Mouse (Mus musculus) retina, adult 2 months (tissue): ENCODE results near the gene Fchsd2.

Experiments used
- DNase-seq: peaks from one replicate; pipeline ENCODE4 v3.0.0-alpha.2; 2012; ENCODE audit warnings: low read depth, low spot score

Fchsd2 gene

DNA sequence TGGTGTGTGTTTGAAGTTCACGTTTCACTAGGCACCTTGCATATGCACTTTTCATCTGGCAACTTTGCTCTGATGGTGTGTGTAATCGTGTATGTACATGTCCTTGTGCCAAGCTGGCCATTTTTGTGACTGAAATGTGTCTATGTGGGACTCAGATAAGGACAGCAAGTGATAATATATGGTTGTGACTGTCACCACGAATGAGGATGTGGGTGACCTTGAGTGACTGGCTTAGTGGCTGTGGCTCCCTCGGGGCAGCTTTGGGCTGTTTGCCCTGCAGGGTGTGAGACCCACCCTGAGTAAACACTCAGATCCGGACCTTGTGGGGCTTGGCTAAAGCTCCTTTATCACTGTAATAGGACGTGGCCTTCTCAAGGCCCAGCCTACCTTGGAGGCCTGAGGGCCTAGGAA is 223.9 kb downstream of the Fchsd2 start:
- DNase-seq: no peak

DNA sequence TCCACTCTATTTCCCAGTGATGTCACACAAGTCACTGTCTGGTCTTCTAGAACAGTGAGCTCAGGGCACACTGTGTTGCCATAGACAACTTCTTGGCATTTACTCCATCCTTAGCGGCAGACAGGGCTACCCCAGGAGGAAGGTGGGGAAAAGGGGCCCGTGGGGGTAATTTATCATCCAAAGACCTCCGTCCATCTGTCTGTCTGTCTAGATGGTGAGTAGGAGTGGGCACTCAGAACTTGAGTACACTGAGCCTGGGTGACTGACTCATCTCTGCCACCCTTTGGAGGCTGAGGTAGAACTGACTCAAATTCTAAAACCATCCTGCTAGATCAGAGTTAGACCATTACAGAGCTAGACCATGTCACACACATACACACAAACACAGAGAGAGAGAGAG is 224.4 kb downstream of the Fchsd2 start, which contains the start of gene Stard10:
Gene Stard10, plus strand, starts transcription at position 73 of the 400 bp plus-strand sequence.
- no peak for DNase-seq

DNA sequence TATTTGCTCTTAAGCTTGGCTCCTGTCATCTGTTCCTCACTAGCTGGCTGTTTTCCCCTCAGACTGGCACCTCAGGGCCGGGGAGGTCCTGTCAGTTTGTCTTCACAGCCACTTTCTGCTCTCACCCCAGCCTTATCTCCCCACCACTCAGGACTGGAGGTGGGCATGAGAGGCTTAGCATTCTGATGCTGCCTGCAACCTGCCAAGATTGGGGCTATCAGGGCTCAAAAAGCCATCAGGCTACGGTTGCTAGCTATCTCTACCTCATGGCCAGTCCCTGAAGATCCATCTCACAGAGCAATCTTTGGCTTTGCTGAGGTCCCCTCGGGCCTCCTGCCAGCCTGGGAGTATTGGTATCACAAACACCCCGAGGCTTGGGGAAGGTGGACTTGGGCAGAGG is 226.2 kb downstream of the Fchsd2 start:
- no peak for DNase-seq

DNA sequence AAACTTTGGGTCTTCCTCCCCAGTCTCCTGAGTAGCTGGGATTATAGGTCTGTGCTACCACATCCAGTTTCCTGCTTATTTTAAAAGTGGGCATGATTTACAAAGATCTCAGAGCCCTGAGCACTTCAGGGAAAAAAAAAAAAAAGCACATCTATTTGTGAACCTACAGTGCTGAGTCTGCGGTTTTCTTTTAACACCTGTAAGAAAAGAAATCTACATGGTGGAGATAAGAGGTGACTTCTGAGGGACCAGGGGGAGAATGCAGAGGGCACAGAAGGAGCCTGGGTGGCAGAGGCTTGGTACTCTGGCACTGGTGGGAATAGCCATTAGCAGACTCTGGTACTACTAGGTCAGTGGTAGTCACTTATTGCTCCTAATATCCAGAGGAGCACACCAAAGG is 227.1 kb downstream of the Fchsd2 start:
- no peak for DNase-seq

DNA sequence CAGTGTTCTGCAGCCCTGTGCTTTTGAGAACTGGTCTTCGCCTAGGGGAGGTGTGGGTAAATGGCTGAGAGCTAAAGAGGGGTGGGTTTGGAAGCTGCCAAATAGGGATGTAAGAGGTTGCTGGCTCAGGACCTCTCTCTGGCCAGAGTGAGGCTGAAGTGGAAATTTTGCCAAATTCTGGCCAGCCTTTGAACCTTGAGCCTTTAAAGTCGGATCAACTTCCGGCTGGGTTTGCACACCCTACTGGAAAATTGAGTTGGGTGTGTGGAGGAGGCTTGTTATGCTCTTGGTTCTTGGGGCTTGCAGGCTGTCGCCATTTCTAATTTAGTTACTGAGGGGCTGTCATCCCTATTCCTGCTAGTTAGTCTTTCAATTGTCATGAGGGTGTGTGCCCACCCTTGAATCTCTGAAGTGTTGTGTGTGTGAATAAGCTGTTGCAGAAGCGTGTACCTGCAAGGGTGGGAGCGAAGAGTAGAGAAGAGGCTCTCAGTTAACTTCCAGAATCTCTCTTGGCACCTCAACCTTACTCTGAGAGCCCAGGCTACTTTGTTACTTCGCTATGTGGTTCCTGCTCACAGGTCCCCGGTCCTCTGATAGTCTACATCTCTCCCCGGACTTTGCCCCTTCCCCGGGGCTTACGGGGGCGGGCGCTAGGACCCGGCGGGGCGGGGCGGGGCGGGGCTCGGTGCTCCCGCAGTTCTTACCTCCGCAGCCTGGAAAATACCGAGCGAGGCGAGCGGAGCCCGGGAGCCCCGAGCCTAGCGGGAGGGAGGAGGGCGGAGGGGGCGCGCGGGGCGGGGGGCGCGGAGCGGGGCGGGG is 227.9 kb downstream of the Fchsd2 start:
- no peak for DNase-seq

DNA sequence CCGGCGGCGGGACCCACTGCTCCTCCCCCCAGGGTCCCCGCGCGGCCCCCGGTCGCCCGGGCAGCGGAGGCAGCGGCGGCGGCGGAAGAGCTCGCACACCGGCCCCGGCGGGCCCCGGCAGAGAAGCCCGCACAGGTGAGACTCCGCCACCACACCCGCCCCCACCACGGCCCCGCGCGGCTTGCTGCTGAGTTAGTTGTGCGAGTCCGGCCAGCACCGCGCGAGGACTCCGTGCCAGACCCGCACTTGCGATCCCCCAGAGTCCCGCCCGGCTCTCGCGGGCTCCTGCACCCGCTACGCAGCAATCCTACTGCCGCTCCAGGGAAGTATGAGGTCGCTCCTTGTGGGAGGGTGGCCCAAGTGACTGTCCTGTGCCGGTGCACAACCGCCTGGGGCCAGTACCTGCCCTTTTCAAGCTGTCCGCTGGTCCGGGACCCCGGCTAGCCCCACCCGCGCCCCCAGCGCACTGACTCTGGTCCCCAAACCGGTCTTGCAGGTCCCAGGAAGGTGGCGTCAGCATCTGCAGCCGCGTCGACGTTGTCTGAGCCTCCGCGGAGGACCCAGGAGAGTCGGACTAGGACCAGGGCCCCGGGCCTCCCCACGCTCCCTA is 228.7 kb downstream of the Fchsd2 start:
- DNase-seq: no peak

DNA sequence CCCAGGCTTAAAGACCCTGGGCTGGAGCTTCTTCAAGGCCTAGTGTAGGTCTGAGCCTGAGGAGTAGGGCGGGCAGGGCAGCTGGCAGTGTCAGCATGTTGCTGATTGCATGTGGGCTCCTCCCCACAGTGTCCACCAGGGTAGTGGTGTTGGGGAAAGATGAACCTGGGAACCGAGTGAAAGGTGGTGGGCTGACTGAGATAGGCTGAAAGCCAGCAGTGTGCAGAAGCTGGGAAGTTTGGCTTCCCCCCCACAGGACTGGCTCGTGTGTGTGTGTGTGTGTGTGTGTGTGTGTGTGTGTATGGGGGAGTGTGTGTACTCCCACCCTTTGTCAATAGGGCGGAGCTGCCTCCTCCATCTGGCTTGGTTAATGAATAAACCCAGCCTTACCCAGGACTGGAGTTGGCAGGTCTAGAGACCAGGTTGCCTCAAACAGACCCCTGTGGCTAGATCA is 230.5 kb downstream of the Fchsd2 start:
- DNase-seq: no peak

DNA sequence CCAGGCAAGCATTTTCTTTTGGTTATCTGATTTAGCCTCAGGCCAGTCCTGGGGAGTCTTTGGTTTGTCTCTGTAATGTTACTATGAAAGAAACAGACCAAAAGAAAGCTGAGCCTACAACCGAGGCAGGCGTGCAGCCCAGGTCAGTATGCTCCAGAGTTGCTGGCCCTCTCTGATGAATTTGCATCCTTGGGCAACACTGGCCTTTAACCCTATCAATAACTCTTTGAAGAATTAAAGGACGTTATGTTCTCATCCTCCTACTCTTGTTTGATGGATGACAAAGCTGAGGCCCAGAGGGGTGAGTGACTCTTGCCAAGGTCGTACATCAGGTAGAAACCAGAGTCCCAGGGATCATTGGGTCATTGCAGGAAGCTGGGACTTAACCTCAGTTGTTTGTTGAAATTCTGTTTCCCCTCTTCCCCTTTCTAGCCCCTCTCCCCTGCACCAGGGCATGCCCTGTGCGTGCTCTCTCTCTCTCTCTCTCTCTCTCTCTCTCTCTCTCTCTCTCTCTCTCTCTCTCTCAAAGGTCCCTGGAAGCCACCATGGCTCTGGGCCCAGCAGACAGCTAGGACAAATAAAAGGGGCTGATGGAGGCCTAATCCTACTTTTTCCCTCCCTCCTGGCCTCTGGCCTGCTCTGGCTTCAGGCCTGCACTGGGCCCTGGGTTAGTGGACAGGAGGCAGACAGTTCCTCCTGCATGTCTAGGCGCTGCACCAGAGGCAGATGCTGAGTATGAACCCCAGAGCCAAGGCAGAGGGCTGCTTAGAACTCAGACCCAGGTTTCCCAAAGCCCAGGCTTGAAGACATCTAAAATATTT is 231.7 kb downstream of the Fchsd2 start:
- DNase-seq: no peak

DNA sequence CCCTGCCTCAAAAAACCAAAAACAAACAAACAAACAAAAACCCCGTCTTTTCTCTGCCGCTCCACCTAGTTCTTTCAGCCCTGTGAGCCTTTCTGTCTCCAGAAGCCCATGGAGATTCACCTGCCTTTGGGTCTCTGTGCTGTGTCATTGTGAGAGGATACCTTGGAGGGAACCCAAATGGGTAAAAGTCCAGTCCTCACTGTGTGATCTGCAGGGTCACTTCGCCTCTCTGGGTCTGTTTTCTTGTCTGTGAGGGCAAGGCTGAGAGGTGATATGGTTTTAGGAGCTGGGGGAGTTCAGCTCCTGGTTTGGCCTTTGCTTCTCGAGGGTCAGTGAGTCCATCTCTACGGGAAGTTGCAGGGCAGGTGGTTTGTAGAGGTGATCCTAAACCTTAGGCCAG is 233.3 kb downstream of the Fchsd2 start:
- no peak for DNase-seq

DNA sequence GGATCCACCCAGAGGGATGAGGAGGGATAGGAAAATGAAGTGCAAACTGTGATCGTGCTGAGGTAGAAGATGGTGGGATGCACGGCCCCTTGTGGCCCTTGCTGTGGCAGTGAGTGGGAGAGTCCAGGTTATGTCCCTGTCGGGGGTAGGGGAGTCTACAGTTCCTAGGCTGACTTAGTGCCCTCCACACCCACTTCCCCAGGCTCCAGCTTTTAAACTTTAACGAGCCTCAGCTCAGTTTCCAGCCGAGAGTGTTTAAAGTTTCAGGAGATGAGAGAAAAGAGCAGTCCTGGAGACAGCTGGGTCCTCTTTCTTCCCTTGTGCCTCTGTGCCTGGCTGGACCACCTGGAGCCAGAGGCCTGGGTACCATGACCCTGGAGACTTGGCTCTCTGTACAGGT is 234.6 kb downstream of the Fchsd2 start:
- no peak for DNase-seq

DNA sequence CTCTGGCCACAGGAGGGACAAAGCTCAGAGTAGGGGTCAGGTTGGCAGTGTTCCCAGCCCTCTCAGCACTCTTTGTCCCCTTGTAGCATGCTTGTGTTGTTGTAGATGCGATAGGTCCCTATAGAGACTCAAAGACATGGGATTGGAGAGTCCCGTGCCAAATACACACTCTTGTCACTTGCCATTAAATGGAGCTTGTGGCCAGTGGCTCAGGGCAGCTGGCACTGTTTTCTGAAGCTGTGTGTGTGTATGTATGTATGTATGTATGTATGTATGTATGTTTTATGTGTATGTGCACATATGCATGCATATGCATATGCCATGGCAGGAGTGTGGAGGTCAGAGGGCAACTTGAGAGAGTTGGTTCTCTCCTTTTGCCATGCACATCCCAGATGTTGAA is 235.1 kb downstream of the Fchsd2 start:
- DNase-seq: no peak

DNA sequence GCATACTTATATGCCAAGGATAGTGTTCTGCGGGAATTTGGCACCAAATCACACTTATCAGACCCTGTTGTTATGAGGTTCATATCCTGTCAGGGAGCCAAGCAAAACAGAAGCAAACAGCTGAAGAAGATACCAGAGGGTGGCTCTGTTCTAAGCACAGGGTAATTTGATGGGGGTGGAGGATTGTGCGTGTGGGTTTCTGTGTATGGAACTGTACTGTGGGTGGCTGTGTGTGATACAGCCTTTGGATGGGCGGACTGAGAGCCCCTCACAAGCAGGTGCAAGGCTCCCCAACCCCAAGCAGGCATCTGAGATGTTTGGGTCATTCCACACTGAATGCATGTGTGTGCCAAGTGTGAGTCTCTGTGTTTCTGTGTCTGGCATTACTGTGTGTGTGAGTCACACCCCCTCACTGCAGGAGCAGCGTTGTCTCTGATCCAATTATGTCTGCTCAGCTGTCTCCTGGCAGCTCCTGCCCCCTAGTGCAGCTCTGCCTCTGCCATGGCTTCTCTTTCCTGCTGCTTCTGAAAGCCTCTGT is 236.0 kb downstream of the Fchsd2 start:
- no peak for DNase-seq

DNA sequence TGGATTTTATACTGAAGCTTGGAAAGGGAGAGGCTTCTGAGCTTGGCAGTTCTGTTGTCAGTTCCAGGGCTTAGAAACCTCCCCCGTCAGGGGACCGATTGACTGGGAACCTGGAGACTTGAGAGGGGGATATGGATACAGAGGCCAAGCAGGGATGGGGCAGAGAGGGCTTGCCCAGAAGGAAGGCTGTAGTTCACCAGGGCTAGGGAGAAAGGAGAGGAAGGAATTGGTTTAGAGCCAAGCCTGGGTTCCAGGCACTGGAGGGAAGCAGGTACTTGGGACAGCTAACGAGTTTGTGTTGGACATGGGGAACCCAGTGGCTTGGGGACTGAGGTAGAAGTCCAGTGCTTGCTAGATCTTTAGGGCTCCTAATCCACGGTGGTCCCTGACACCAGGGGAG is 236.9 kb downstream of the Fchsd2 start:
- no peak for DNase-seq

DNA sequence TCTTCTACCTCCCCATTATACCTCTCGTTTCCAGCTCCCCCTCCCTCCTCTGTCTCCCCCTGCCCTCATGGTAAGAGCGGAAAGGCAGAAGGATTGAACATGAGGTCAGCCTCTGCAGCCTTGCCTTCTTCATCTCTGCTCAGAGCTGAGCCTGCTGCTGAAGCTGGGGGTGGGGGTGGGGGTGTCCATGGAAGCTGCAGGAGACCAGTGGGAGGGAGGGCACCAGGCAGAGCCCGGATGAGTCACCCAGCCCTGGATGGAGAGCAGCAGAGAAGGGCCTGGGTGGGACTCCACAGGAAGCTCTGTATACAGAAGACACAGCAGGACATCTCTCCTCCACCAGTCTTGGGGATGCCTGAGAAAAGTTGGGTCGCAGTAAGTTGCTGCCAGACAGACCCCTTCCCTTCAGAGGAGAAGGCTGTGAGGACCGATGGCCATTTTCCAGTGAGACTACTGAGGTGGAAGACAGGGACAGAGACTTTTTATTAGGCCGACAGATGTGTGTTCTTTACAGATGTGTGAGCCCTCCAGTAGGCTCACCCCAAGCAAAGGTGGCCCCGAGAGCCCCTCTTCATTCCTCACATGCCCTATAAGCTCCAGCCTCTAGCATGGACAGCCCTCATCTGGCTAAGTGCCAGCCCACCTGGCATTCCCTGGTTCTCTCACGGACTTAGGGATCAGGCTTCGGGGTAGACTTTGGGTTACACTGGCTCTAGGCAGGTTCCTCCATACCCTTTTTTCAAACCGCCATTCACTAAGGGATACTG is 237.6 kb downstream of the Fchsd2 start:
- no peak for DNase-seq

DNA sequence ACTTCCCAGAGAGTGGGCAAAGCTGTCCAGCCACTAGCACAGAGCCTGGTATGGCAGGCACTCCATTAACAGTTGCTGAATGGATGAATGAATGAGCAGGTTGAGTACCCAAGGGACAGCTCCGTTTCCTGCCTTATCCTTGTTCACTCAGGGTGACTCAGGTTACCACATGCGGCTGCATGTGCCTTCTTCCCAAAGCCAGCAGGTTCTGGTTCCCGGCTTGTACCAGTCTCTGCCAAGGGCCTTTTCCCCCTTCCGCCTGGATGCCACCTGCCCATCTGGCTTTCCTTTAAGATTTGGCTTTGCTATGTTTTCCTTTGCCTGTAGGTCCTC is 238.1 kb downstream of the Fchsd2 start:
- no peak for DNase-seq

DNA sequence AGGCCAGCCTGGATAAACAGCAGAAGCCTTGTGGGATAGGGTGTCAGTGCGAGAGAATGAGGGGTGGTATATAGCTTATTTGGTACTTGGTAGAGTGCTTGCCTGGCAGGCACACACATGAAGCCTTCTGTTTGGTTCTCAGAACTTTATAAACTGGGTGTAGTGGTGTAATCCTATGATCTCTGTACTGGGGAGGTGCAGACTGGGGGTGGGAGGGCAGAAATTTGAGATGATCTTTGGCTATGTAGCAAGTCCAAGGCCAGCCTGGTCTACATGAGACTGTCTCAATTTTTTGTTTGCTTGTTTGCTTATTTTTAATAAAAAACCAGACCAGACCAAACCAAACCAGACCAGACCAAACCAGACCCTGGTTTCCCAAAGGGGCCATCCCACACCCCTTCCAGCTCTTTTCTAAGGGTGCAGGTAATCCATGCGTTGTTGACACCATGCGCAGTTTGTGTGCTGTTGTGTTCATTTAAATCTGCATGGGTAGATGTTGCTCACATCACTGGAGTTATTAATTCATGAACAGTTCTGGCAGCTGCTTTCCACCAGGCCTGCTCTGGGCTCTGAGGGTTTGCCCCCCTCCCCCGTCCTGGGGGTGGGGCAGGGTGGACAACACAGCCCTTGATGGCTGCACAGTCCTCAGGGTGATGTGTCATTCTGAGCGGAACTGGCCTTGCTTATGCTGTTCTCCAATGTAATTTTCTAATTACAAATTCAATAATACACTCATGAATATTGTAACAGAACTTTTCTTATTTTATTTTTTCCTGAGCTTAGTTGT is 239.6 kb downstream of the Fchsd2 start:
- no peak for DNase-seq
